Mouse (Mus musculus) limb, embryonic 14.5 days (tissue): ENCODE measurements around the gene Ppp1r18. TPM values are rescaled to one million over a fixed set of nuclear protein-coding genes. Genes with fewer than 3 reads are reported as not detected.
A peak's percentile ranks its signal among the peaks of the same experiment; 100 is the strongest.

Source experiments
- ATAC-seq: fragments of 200-750 bp; cut with Nextera tagmentation; 2 replicates; pipeline ENCODE4 v1.8.0; 2017; ENCODE audit warnings: low read depth, moderate number of reproducible peaks, moderate TSS enrichment; ENCODE audit not compliant: low FRiP score
- DNase-seq: peaks from one replicate; pipeline ENCODE4 v3.0.0-alpha.2; 2015; ENCODE audit warnings: low spot score
- H3K27ac ChIP-seq: fragments of 300-500 bp; sonication (generic); replicated peaks from 2 replicates; pipeline ENCODE4 v1.5.1; 2014; ENCODE audit warnings: low read depth, mild to moderate bottlenecking, low read length, moderate library complexity, mixed read lengths
- H3K27me3 ChIP-seq: fragments of 300-500 bp; sonication (generic); 2 replicates; pipeline ENCODE4 v1.6.1; 2014; ENCODE audit warnings: low read length, mixed read lengths; ENCODE audit not compliant: control insufficient read depth, insufficient read depth
- H3K36me3 ChIP-seq: fragments of 300-500 bp; sonication (generic); 2 replicates; pipeline ENCODE4 v1.6.1; 2014; ENCODE audit warnings: mild to moderate bottlenecking, low read length, moderate library complexity, mixed read lengths; ENCODE audit not compliant: control insufficient read depth, insufficient read depth
- H3K4me1 ChIP-seq: fragments of 300-500 bp; sonication (generic); 2 replicates; pipeline ENCODE4 v1.6.1; 2014; ENCODE audit warnings: antibody characterized with exemption, low read length, mixed read lengths; ENCODE audit not compliant: control insufficient read depth, insufficient read depth
- H3K4me2 ChIP-seq: fragments of 300-500 bp; sonication (generic); replicated peaks from 2 replicates; pipeline ENCODE4 v1.6.1; 2014; ENCODE audit warnings: low read depth, mild to moderate bottlenecking, low read length, moderate library complexity; ENCODE audit not compliant: severe bottlenecking
- H3K4me3 ChIP-seq: fragments of 300-500 bp; sonication (generic); replicated peaks from 2 replicates; pipeline ENCODE4 v1.5.1; 2014; ENCODE audit warnings: low read length
- H3K9ac ChIP-seq: fragments of 300-500 bp; sonication (generic); 2 replicates; pipeline ENCODE4 v1.6.1; 2014; ENCODE audit warnings: mild to moderate bottlenecking, low read depth, low read length, moderate library complexity; ENCODE audit not compliant: severe bottlenecking
- H3K9me3 ChIP-seq: fragments of 300-500 bp; sonication (generic); 2 replicates; pipeline ENCODE4 v1.6.1; 2016; ENCODE audit warnings: low read length; ENCODE audit not compliant: control insufficient read depth
- POLR2A ChIP-seq: fragments of 200-500 bp; IDR thresholded peaks from 2 replicates; pipeline ENCODE4 v1.8.0; 2012; ENCODE audit warnings: inconsistent platforms, mild to moderate bottlenecking, moderate library complexity, borderline replicate concordance; ENCODE audit not compliant: insufficient read depth, insufficient read length; ENCODE audit errors: extremely low read depth
- WGBS: fragments of 180-500 bp; shearing (Covaris S2); extraction: QIAGEN DNeasy Blood & Tissue Kit; methylation state at CpG from one replicate; pipeline ENCODE4 v1.1.7; 2014; 5-methylcytosine and 5-hydroxymethylcytosine counted together
- polyA plus RNA-seq, 2 experiments: library from polyadenylated mRNA; depleted of rRNA in 1 of 2; stranded (reverse) in 1 of 2; unstranded in 1 of 2; fragments of >200 nt; fragmentation: Nextera tagmentation in 1 of 2; extraction: Ambion mirVana in 1 of 2; gene quantifications; 2 replicates each; pipeline versions ENCODE4 v1.2.1 to v1.2.3; 2012 to 2014

Gene Ppp1r18
- polyA plus RNA-seq (2012; rRNA removed) (47.2 and 56.2 TPM in 2 replicates), polyA plus RNA-seq (2014; fragmentation: Nextera tagmentation; extraction: Ambion mirVana) (26.0 and 26.3 TPM in 2 replicates)

DNA sequence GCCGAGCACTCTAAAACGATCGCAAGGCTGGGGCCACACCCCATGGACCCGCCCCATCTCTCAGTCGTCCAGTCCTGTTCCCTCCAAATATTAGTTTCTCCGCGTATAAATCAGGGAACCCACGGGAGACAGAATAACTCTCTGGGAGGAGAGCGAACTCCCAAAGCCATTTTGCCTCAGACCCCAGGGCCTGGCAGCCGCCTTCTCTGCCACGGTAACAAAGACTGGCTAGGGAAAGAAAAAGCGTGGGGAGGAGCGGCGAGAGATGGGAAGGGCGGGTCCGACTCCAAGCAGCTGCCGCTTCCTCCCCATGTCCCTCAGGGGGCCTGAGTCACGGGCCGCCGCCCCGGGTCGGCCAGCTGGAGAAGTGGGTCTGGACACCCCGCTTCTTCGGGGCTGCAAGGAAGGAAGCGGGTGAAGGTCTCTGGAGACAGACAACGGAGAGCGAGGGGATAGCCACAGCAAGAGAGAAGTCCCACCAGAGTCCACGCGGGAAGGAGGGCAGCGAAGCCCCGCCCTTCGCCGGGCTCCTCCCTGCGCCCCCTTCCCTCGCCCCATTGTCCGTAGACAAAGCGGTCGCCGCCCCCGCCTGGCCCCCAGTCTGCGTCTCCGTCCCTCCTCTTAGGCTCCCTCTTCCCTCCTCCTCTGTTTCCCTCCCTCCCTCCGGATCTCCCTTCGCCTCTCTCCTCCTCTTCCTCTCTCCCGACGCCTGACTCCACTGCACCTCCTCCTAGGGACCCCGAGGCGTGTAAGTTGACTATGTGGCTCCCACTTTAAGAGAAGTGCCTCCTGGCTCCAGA, at the start of gene Ppp1r18:
TSS of gene Ppp1r18 (plus strand) at position 113 of the 800 bp plus-strand sequence.
- under 1% methylated on average over 35 of the region's 48 CpGs for WGBS
- ATAC-seq: peak; percentile 75
- peak within 1 kb of the TSS; percentile 83 for H3K9ac ChIP-seq
- H3K9me3 ChIP-seq: no peaks in the 10 kb centered on the region
- H3K4me3 ChIP-seq: peak within 1 kb of the TSS; percentile 62
- H3K36me3 ChIP-seq: peaks cover 4% of the 10 kb centered on the region
- TF ChIP-seq POLR2A: peak; percentile 86; the same call in 1 of the 2 replicates
- H3K27me3 ChIP-seq: no peaks in the 10 kb centered on the region
- H3K4me1 ChIP-seq: peaks cover 39% of the 10 kb centered on the region
- DNase-seq: peak; percentile 90
- peak within 1 kb of the TSS; percentile 97 for H3K4me2 ChIP-seq
- H3K27ac ChIP-seq: peak within 1 kb of the TSS; percentile 92

DNA sequence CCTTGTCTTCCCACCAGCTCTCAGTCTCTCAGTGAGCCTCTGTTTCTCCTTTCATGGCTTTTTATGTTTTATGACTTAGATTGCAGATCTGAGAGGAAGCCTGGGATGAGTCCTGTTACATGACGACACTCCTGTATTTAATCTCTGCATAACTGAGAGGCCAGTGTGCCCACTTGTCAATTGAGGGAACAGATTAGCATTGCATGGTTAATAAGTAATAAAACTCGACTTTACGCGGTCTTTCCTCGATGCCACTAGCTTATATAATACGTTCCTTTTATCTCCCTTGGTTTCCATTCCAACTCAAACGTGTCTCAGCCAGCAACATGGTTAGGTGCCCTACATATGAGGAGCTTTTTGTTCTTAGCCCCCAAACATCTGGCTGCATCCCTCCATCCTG, 49.6 kb upstream of the Ppp1r18 start:
- Histone ChIP-seq H3K4me2 (no peak overlapping the region), H3K9ac (no peak overlapping the region), H3K4me3 (no peak overlapping the region), H3K27me3 (no peaks in the 10 kb centered on the region), H3K27ac (no peak overlapping the region), H3K9me3 (no peaks in the 10 kb centered on the region), H3K36me3 (no peaks in the 10 kb centered on the region), H3K4me1 (peaks cover 28% of the 10 kb centered on the region)
- DNase-seq: no peak
- no peak for TF ChIP-seq POLR2A
- ATAC-seq: no peak
- 41% methylated on average over 7 of the region's 7 CpGs for WGBS

DNA sequence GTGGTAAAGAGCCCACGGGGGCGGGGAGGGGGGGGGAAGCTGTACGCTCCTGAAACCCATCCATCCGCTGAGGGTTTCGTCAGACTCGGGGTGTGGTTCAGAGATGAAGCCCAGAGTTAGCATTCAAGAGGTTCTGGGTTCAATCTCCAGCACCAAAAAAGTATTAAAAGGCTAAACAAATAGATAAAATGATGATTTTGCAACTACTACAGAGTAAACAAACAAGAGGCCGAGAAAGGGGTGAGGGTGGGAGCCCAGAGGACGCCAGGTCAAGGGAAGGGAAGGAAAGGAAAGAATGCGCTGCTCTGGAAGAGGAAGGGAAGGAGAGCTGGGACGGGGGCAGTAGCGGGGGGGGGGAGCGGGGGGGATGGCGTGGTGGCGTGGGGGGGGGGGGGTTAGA, 48.7 kb upstream of the Ppp1r18 start:
- WGBS: 39% methylated on average over 9 of the region's 14 CpGs
- Histone ChIP-seq H3K27ac (no peak overlapping the region), H3K9me3 (no peaks in the 10 kb centered on the region), H3K4me3 (no peak overlapping the region), H3K9ac (no peak overlapping the region), H3K36me3 (no peaks in the 10 kb centered on the region), H3K4me1 (peaks cover 36% of the 10 kb centered on the region), H3K27me3 (no peaks in the 10 kb centered on the region), H3K4me2 (no peak overlapping the region)
- no peak for TF ChIP-seq POLR2A
- DNase-seq (no peak), ATAC-seq (no peak)

DNA sequence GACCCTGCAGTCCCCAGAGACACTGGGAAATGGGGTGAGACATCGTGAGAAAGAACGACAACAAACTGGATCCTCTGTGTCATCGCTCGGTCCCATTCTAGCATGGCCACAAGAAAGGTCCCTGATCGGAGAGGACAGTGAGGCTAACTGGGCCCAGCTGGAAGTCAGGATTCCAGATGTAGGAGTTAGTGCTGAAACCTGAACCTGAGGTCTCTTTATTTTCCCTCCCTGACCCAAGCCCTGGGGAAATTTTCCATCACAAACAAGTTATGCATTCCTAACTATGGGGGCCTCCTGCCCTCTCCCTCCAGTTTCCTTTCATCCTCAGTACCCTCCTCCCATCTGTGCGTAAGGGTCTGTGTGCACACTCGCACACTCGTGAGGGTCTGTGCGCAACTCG, 48.2 kb upstream of the Ppp1r18 start:
- H3K27ac ChIP-seq: 0 out of 2 replicates have a peak overlapping the region, but pooled peaks have one; percentile 15
- no peak for DNase-seq
- TF ChIP-seq POLR2A: no peak

DNA sequence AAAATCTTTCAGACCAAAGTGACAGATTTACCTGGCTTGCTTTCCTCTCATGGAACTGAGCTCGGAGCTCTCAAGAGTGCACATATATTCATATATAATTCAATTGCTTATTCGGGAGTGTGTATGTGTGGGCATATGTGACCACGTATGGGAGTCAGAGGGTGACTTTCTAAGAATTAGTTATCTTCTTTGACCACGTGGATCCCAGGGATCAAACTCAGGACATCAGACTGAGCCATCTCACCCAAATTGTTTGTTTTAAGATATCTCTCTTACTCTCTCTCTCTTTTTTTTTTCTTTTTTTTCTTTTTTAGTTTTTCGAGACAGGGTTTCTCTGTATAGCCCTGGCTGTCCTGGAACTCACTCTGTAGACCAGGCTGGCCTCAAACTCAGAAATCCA, 45.3 kb upstream of the Ppp1r18 start:
- Histone ChIP-seq H3K4me1 (peaks cover 23% of the 10 kb centered on the region; the same call in 1 of the 2 replicates), H3K4me2 (no peak overlapping the region), H3K27ac (no peak overlapping the region), H3K36me3 (no peaks in the 10 kb centered on the region), H3K9me3 (no peaks in the 10 kb centered on the region), H3K4me3 (no peak overlapping the region), H3K9ac (no peak overlapping the region), H3K27me3 (no peaks in the 10 kb centered on the region)
- DNase-seq (no peak), ATAC-seq (no peak)
- TF ChIP-seq POLR2A: no peak
- 79% methylated on average over 5 of the region's 5 CpGs for WGBS

More for the DNA sequence above, 48.2 kb upstream of the Ppp1r18 start:
- no peaks in the 10 kb centered on the region for H3K9me3 ChIP-seq
- no peaks in the 10 kb centered on the region for H3K27me3 ChIP-seq
- ATAC-seq: no peak
- no peak overlapping the region for H3K4me3 ChIP-seq
- H3K9ac ChIP-seq: no peak overlapping the region
- H3K4me1 ChIP-seq: peaks cover 36% of the 10 kb centered on the region
- 31% methylated on average over 10 of the region's 10 CpGs for WGBS
- H3K4me2 ChIP-seq: no peak overlapping the region
- H3K36me3 ChIP-seq: no peaks in the 10 kb centered on the region
